Mouse (Mus musculus): ENCODE measurements around the gene Tada2a.

GRCm38 (mm10) chr11:84134331-84134860 is 5.0 kb upstream of the Tada2a start:
- peak; percentile 43 for TF ChIP-seq CTCF (IDR thresholded peaks at IDR 0.05)
- TF ChIP-seq POLR2A (IDR thresholded peaks at IDR 0.05; ENCODE audit: insufficient read depth, low read depth, low read length) = no peak
- no peak for TF ChIP-seq EP300 (IDR thresholded peaks at IDR 0.05; ENCODE audit: insufficient read depth, low read depth, low read length)
